Mouse (Mus musculus) brain, embryonic 14.5 days (tissue): Measurements from ENCODE around the gene Prkcq.

Experiments
- CTCF ChIP-seq: fragments of 200-500 bp; IDR thresholded peaks from 2 replicates; pipeline ENCODE4 v1.5.1; 2012; ENCODE audit warnings: inconsistent platforms, mild to moderate bottlenecking, moderate library complexity, borderline replicate concordance; ENCODE audit not compliant: insufficient read depth, insufficient read length; ENCODE audit errors: extremely low read depth
- POLR2A ChIP-seq: fragments of 200-500 bp; IDR thresholded peaks from 2 replicates; pipeline ENCODE4 v1.6.1; 2012; ENCODE audit warnings: mild to moderate bottlenecking, inconsistent platforms, borderline replicate concordance; ENCODE audit not compliant: poor library complexity, insufficient read depth, insufficient read length, severe bottlenecking; ENCODE audit errors: extremely low read depth

GRCm38 (mm10) chr2:11259361-11259760 lies 87.5 kb downstream of the Prkcq start:
- TF ChIP-seq CTCF (no peak), POLR2A (no peak)
